Mouse (Mus musculus) MEL (cell line): ENCODE measurements at regions not wholly inside any gene's neighbourhood (a gene's known extent, or its start where the extent isn't known, plus 50 kb on each side); places are given as distances from the start of the nearest gene placed in this dataset.

Source experiments
- DNase-seq: peaks from one replicate; pipeline ENCODE4 v3.0.0; 2011; ENCODE audit warnings: low read depth, low spot score
- H3K27ac ChIP-seq: 2 replicates; pipeline ENCODE4 v1.5.1; 2012; ENCODE audit warnings: low read depth, mild to moderate bottlenecking, control low read depth, low read length, moderate library complexity; ENCODE audit not compliant: control insufficient read depth
- H3K27me3 ChIP-seq, 2 experiments: fragments of 150-350 bp in 1 of 2; sonication (generic) in 1 of 2; 2 replicates each; pipeline ENCODE4 v1.6.1; 2012; ENCODE audit warnings: low read length in 2 of 2, mild to moderate bottlenecking in 2 of 2, improper control_type of control experiment in 1 of 2, moderate library complexity in 1 of 2; ENCODE audit not compliant: insufficient read depth in 2 of 2, control insufficient read depth in 1 of 2
- H3K36me3 ChIP-seq, 2 experiments: 2 replicates each; pipeline ENCODE4 v1.6.1; 2012 to 2014; ENCODE audit warnings: low read length in 2 of 2, improper control_type of control experiment in 1 of 2, inconsistent platforms in 1 of 2, mild to moderate bottlenecking in 1 of 2; ENCODE audit not compliant: insufficient read depth in 2 of 2, control insufficient read depth in 1 of 2
- H3K4me1 ChIP-seq, 2 experiments: fragments of 150-350 bp in 1 of 2; sonication (generic) in 1 of 2; 2 replicates each; pipeline ENCODE4 v1.6.1; 2012; ENCODE audit warnings: low read length in 2 of 2, improper control_type of control experiment in 1 of 2, mild to moderate bottlenecking in 1 of 2; ENCODE audit not compliant: insufficient read depth in 2 of 2, control insufficient read depth in 1 of 2
- H3K4me3 ChIP-seq, 2 experiments: fragments of 150-350 bp in 1 of 2; sonication (generic) in 1 of 2; 2 replicates each; pipeline ENCODE4 v1.5.1; 2012; ENCODE audit warnings: low read depth in 2 of 2, low read length in 2 of 2, mild to moderate bottlenecking in 2 of 2, moderate library complexity in 2 of 2, control low read depth in 1 of 2, improper control_type of control experiment in 1 of 2; ENCODE audit not compliant: control insufficient read depth in 1 of 2, insufficient read depth in 1 of 2
- H3K79me2 ChIP-seq: 2 replicates; pipeline ENCODE4 v1.6.1; 2012; ENCODE audit warnings: mild to moderate bottlenecking, low read length, moderate library complexity; ENCODE audit not compliant: control insufficient read depth, poor library complexity, insufficient read depth
- H3K9ac ChIP-seq: 2 replicates; pipeline ENCODE4 v1.6.1; 2012; ENCODE audit warnings: low read depth, mild to moderate bottlenecking, control low read depth, low read length, moderate library complexity; ENCODE audit not compliant: control insufficient read depth, poor library complexity, severe bottlenecking
- H3K9me3 ChIP-seq: fragments of 150-350 bp; sonication (generic); replicated peaks from 2 replicates; pipeline ENCODE4 v1.6.1; 2012; ENCODE audit warnings: mild to moderate bottlenecking, low read length, improper control_type of control experiment, moderate library complexity; ENCODE audit not compliant: insufficient read depth
- BHLHE40 ChIP-seq: IDR thresholded peaks from 2 replicates; pipeline ENCODE4 v1.6.1; 2012; ENCODE audit warnings: low read depth, mild to moderate bottlenecking, inconsistent platforms, low read length, improper control_type of control experiment, borderline replicate concordance
- E2F4 ChIP-seq: IDR thresholded peaks from 2 replicates; pipeline ENCODE4 v1.6.1; 2011; ENCODE audit warnings: low read depth, low read length, improper control_type of control experiment, borderline replicate concordance
- GABPA ChIP-seq: IDR thresholded peaks from 2 replicates; pipeline ENCODE4 v1.6.1; 2012; ENCODE audit warnings: low read depth, mild to moderate bottlenecking, inconsistent platforms, low read length, improper control_type of control experiment, moderate library complexity
- GATA1 ChIP-seq: IDR thresholded peaks from 2 replicates; pipeline ENCODE4 v1.6.1; 2011; ENCODE audit warnings: low read depth, low read length, improper control_type of control experiment
- HCFC1 ChIP-seq: IDR thresholded peaks from 2 replicates; pipeline ENCODE4 v1.6.1; 2012; ENCODE audit warnings: low read depth, mild to moderate bottlenecking, inconsistent platforms, low read length, improper control_type of control experiment, moderate library complexity
- KAT2A ChIP-seq: conservative IDR thresholded peaks from 2 replicates; pipeline ENCODE4 v1.6.1; 2012; ENCODE audit warnings: low read depth, low read length, improper control_type of control experiment, inconsistent platforms
- MAX ChIP-seq: IDR thresholded peaks from 2 replicates; pipeline ENCODE4 v1.6.1; 2011; ENCODE audit warnings: low read length, improper control_type of control experiment
- MAZ ChIP-seq: IDR thresholded peaks from 2 replicates; pipeline ENCODE4 v1.6.1; 2012; ENCODE audit warnings: low read depth, mild to moderate bottlenecking, inconsistent platforms, low read length, improper control_type of control experiment
- MEF2A ChIP-seq: IDR thresholded peaks from 2 replicates; pipeline ENCODE4 v1.6.1; 2014; ENCODE audit warnings: low read depth, mild to moderate bottlenecking, inconsistent platforms, low read length, improper control_type of control experiment; ENCODE audit not compliant: poor library complexity, insufficient replicate concordance, severe bottlenecking; ENCODE audit errors: extremely low read depth
- MXI1 ChIP-seq: IDR thresholded peaks from 2 replicates; pipeline ENCODE4 v1.6.1; 2011; ENCODE audit warnings: mild to moderate bottlenecking, low read depth, low read length, improper control_type of control experiment
- MYB ChIP-seq: IDR thresholded peaks from 2 replicates; pipeline ENCODE4 v1.6.1; 2011; ENCODE audit warnings: mild to moderate bottlenecking, low read depth, low read length, improper control_type of control experiment
- MYC ChIP-seq: IDR thresholded peaks from 2 replicates; pipeline ENCODE4 v1.6.1; 2011; ENCODE audit warnings: low read depth, mild to moderate bottlenecking, low read length, improper control_type of control experiment, moderate library complexity
- NRF1 ChIP-seq: IDR thresholded peaks from 2 replicates; pipeline ENCODE4 v1.6.1; 2014; ENCODE audit warnings: low read depth, mild to moderate bottlenecking, inconsistent platforms, low read length, improper control_type of control experiment, moderate library complexity; ENCODE audit not compliant: poor library complexity, insufficient read depth, severe bottlenecking
- POLR2A ChIP-seq, 2 experiments: IDR thresholded peaks; 2 replicates each; pipeline ENCODE4 v1.6.1; 2011 to 2012; ENCODE audit warnings: low read length in 2 of 2, mild to moderate bottlenecking in 2 of 2, control low read depth in 1 of 2, improper control_type of control experiment in 1 of 2, low read depth in 1 of 2, moderate library complexity in 1 of 2; ENCODE audit not compliant: control insufficient read depth in 1 of 2, insufficient read depth in 1 of 2, poor library complexity in 1 of 2
- POLR2AphosphoS2 ChIP-seq: IDR thresholded peaks from 2 replicates; pipeline ENCODE4 v1.6.1; 2011; ENCODE audit warnings: low read length, improper control_type of control experiment
- RAD21 ChIP-seq: IDR thresholded peaks from 2 replicates; pipeline ENCODE4 v1.6.1; 2011; ENCODE audit warnings: mild to moderate bottlenecking, low read depth, low read length, improper control_type of control experiment
- RCOR1 ChIP-seq: IDR thresholded peaks from 2 replicates; pipeline ENCODE4 v1.6.1; 2012; ENCODE audit warnings: low read depth, mild to moderate bottlenecking, inconsistent platforms, low read length, improper control_type of control experiment
- SIN3A ChIP-seq: IDR thresholded peaks from 2 replicates; pipeline ENCODE4 v1.6.1; 2012; ENCODE audit warnings: low read length, improper control_type of control experiment, inconsistent platforms
- USF1 ChIP-seq: IDR thresholded peaks from 2 replicates; pipeline ENCODE4 v1.6.1; 2014; ENCODE audit warnings: low read depth, mild to moderate bottlenecking, inconsistent platforms, low read length, improper control_type of control experiment, moderate library complexity
- USF2 ChIP-seq, 2 experiments: IDR thresholded peaks; 2 replicates each; pipeline ENCODE4 v1.6.1; 2011 to 2012; ENCODE audit warnings: improper control_type of control experiment in 2 of 2, low read length in 2 of 2, borderline replicate concordance in 1 of 2, inconsistent platforms in 1 of 2, low read depth in 1 of 2, mild to moderate bottlenecking in 1 of 2; ENCODE audit not compliant: insufficient read depth in 1 of 2
- ZC3H11A ChIP-seq: IDR thresholded peaks from 2 replicates; pipeline ENCODE4 v1.6.1; 2012; ENCODE audit warnings: low read depth, mild to moderate bottlenecking, inconsistent platforms, low read length, improper control_type of control experiment
- ZKSCAN1 ChIP-seq: IDR thresholded peaks from 2 replicates; pipeline ENCODE4 v1.6.1; 2012; ENCODE audit warnings: low read depth, mild to moderate bottlenecking, inconsistent platforms, low read length, improper control_type of control experiment, moderate library complexity
- ZMIZ1 ChIP-seq: IDR thresholded peaks from 2 replicates; pipeline ENCODE4 v1.6.1; 2012; ENCODE audit warnings: low read depth, mild to moderate bottlenecking, inconsistent platforms, low read length, improper control_type of control experiment, moderate library complexity

- H3K36me3 ChIP-seq = no peaks in the 10 kb centered on the region
- no peaks in the 10 kb centered on the region for H3K79me2 ChIP-seq
- no peak for DNase-seq
- no peak overlapping the region for H3K4me3 ChIP-seq
- no peaks in the 10 kb centered on the region for H3K27me3 ChIP-seq
- H3K27ac ChIP-seq = no peak overlapping the region
- TF ChIP-seq ZMIZ1 = no peak
- TF ChIP-seq KAT2A = no peak
- no peak for TF ChIP-seq MEF2A
- TF ChIP-seq MXI1 = no peak
- TF ChIP-seq POLR2A (IDR thresholded peaks at IDR 0.05; ENCODE audit: control insufficient read depth in 1 of 2, insufficient read depth in 1 of 2, low read depth in 1 of 2, low read length in 2 of 2, poor library complexity in 1 of 2) = no peak
- no peaks in the 10 kb centered on the region for H3K9me3 ChIP-seq
- no peaks in the 10 kb centered on the region for H3K4me1 ChIP-seq
- H3K9ac ChIP-seq = no peak overlapping the region
These were observed 546.7 kb downstream of the 1190002N15Rik start for GRCm38 (mm10) chr9:93991141-93991540.

GRCm38 (mm10) chr9:93981136-93981535 lies 556.7 kb downstream of the 1190002N15Rik start:
- Histone ChIP-seq H3K79me2 (no peaks in the 10 kb centered on the region), H3K27ac (no peak overlapping the region), H3K4me3 (no peak overlapping the region), H3K9me3 (no peaks in the 10 kb centered on the region), H3K4me1 (no peaks in the 10 kb centered on the region), H3K9ac (no peak overlapping the region), H3K36me3 (no peaks in the 10 kb centered on the region), H3K27me3 (no peaks in the 10 kb centered on the region)
- no peak for DNase-seq
- TF ChIP-seq NRF1 = no peak
- no peak for TF ChIP-seq GATA1
- no peak for TF ChIP-seq ZKSCAN1
- no peak for TF ChIP-seq MXI1
- TF ChIP-seq ZMIZ1 = no peak
- no peak for TF ChIP-seq POLR2A (IDR thresholded peaks at IDR 0.05; ENCODE audit: control insufficient read depth in 1 of 2, insufficient read depth in 1 of 2, low read depth in 1 of 2, low read length in 2 of 2, poor library complexity in 1 of 2)
- no peak for TF ChIP-seq MAZ
- TF ChIP-seq RCOR1 = no peak

DNA sequence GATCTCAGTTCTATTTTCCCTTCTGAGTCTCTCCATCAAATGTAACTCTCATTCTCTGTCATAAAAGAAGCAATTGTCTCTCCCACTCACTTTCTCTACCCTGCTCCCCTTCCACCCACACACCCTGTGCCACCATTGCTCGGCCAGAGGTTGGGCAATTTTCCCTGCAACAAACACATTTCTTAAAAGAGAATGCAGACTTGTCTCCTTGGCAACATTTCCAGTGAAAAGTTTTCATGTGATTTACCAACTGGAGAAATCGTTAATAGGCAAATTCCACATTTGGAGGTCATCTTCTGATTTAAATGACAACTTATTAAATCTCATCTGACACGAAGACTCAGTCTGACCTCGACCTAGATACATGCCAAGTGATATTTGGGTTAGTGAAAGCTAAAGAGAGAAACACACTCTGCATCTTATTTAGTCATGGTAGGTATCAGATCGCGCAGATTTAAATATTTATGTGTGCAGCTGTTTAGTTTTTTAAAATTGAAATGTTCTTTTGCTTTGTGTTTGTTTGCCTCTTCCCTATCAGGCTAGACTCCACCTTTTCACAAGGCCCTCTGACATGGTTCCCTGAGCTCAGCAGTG lies 568.1 kb downstream of the 1190002N15Rik start:
- Histone ChIP-seq H3K4me1 (no peaks in the 10 kb centered on the region), H3K27me3 (no peaks in the 10 kb centered on the region), H3K4me3 (no peak overlapping the region), H3K9me3 (no peaks in the 10 kb centered on the region), H3K36me3 (no peaks in the 10 kb centered on the region), H3K27ac (no peak overlapping the region), H3K79me2 (no peaks in the 10 kb centered on the region), H3K9ac (no peak overlapping the region)
- no peak for DNase-seq
- TF ChIP-seq RCOR1 = no peak
- TF ChIP-seq MAX = no peak
- TF ChIP-seq KAT2A = no peak
- no peak for TF ChIP-seq SIN3A
- no peak for TF ChIP-seq RAD21
- TF ChIP-seq USF2 (IDR thresholded peaks at IDR 0.05; ENCODE audit: borderline replicate concordance in 1 of 2, insufficient read depth in 1 of 2, low read depth in 1 of 2, low read length in 2 of 2) = no peak
- TF ChIP-seq USF1 = no peak
- TF ChIP-seq E2F4 = no peak
- TF ChIP-seq GABPA = no peak
- no peak for TF ChIP-seq MYC
- no peak for TF ChIP-seq HCFC1
- TF ChIP-seq BHLHE40 = no peak
- no peak for TF ChIP-seq POLR2AphosphoS2
- no peak for TF ChIP-seq MYB
- no peak for TF ChIP-seq ZC3H11A
- TF ChIP-seq GATA1 = no peak
